Mouse (Mus musculus) CD4-positive, CD25-positive, alpha-beta regulatory T cell, adult 9 weeks (primary cell): ENCODE results near the gene Kank2. TPM values are rescaled to one million over a fixed set of nuclear protein-coding genes. Genes with fewer than 3 reads are reported as not detected.

Source experiments
- polyA plus RNA-seq: library from polyadenylated mRNA; unstranded; fragments of 100-300 nt; shearing (Covaris generic); gene quantifications from one replicate; pipeline ENCODE4 v1.2.1, GENCODE M21; 2017

Gene Kank2
- polyA plus RNA-seq: not detected

DNA sequence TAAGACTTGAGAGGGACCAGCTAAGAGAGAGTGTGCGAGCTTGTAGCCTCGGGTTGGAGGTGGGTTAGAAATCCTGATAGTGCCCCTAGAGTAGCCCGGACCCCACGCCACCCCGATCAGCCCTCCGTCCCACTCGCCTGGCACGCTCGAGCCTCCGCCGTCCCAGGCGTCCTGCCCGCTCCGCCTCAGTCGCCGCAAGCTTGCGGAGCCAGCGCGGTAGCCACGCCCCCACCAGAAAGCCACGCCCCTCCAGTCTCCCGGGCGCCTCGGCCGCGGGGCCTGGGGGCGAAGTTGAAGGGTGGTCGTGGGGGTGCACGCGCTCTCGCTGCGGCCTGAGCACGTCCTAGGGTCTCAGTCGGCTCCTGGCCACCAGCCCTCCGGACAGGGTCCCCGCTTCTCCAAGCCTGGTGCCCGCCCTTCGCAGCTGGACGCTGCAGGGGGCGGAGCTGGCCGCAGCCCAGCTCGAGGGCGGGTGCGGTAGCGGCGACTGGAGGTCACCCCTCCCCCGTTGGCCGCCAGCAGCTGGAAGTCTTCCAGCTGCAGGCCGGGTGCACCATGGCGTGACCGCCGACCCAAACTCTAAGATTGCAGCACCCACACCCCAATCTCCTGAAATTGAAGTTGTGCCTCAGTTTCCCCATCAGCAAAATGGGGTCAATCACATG is at the start of gene Kank2:
Gene Kank2 (minus strand): TSS at position 400 of the 665 bp plus-strand sequence.

DNA sequence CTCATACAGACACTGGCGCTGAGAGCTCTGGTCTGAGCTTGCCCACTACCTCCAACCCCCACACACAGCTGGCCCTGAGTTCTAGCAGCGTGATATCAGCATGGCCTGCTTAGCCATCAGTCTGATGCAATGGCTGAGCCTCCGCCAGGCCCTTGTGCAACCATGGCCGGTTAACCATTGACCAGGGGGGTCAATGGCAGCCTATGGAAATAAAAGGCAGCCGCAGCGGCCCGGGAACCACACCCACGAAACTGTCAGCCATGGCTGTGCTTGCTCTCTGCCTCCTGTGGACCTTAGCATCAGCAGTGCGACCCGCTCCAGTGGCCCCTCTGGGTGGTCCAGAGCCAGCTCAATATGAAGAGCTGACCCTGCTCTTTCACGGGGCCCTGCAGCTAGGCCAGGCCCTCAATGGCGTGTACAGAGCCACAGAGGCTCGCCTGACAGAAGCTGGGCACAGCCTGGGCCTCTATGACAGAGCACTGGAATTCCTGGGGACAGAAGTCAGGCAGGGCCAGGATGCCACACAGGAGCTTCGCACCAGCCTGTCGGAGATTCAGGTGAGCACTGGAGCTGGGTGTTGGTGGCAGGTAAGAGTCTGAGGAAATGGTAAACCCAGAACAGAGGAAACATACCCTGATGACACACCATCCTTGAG is 36.8 kb upstream of the Kank2 start, which contains the start of gene Angptl8:
Gene Angptl8 (plus strand): TSS at position 253 of the 655 bp plus-strand sequence.

DNA sequence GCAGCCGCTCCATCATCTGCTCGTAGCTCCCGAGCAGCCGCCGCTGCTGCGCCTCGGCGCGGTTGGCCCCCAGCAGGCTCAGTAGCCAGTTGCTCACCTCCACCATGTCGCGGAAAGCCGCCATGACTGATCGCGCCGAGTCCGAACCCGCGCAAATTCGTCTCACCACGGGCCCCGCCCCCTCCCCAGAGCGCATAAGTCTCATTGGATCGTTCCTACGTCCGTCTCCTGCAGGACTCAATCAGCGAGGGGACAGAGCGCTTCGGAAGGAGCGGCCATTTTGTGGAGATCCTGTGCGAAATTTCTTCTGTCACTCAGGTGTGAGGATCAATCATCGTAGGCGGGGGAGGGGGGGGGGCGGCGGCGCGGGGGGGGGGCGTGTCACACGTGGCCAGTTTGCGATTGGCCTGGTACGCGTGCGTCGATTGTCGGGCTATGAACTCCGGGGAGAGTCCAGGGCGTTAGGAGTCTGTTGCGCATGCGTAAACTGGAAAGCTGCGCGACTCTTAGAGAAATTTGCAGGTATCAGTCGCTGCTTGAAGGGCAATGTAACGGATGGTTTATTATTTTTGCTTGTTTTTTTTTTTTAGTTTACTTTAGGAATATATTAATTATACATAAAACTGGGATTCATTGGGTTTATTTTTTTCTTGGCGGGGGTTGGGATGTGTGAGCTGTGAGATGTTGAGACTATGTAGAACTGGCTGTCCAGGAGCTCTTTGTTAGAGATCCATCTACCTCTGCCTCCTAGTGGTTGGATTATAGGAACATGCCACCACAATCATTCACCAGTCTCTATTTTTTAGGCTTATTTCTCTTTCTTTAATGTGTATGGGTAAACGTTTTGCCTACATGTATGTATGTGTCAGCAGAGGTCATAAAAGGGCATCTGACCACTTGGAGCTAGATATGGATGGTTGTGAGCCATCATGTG is 38.1 kb downstream of the Kank2 start, which contains the start of gene Spc24:
Gene Spc24 (minus strand): TSS at position 149 of the 934 bp plus-strand sequence.

DNA sequence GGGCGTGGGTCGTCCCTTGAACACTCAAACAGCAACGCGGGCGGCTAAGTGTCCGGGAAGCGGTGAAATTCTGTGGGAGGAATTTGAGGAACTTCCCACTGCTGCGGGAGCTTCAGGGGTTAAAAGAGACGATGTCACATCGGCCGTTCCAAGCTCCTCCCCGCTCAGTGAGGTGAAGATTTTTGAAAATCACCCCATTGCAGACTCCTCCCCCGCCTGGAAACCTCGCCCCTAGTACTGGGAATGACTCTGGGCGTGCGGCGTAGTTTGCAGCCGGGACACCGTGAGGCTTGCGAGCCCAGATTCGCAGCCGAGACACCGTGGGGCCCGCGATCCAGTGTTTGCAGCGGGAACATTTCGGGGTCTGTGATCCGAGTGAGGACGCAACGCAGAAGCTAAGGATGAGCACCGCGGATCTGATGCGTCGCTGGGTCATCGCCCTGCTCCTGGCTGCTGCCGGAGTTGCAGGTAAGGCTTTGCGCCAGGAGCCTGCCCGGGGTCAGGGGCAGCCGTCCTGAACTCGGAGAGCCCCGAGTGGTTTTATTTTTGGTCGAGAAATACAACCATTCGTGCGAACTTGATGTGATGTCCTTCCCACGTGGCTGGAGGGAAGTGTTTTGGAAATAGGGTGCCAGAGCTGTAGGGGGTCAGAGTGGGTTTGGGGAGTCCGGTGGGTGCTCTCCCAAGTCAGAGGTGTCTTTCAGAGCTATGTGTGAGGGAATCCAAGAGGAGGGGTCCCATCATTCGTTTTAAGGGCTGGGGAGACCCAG is 75.0 kb downstream of the Kank2 start, which contains the start of gene Ldlr:
Gene Ldlr (plus strand): TSS at position 107 of the 770 bp plus-strand sequence.

Other genes starting within 250 kb of the Kank2 start
- gene Timm29, start 206.0 kb downstream of the Kank2 start, polyA plus RNA-seq: 1.6 TPM
- 32.9 TPM for gene Yipf2, start 205.9 kb downstream of the Kank2 start, polyA plus RNA-seq
- 68.0 TPM for gene Smarca4, start 182.6 kb downstream of the Kank2 start, polyA plus RNA-seq
- 43.4 TPM for gene Ldlr, start 75.3 kb downstream of the Kank2 start, polyA plus RNA-seq
- gene Spc24, start 38.4 kb downstream of the Kank2 start, polyA plus RNA-seq: 5.5 TPM
- not detected for gene Angptl8, start 36.8 kb upstream of the Kank2 start, polyA plus RNA-seq
- 3.3 TPM for gene Dock6, start 53.9 kb upstream of the Kank2 start, polyA plus RNA-seq
- 13.6 TPM for gene Rab3d, start 119.4 kb upstream of the Kank2 start, polyA plus RNA-seq
- 0.25 TPM for gene Ccdc159, start 128.7 kb upstream of the Kank2 start, polyA plus RNA-seq
- gene Tmem205, start 128.8 kb upstream of the Kank2 start, polyA plus RNA-seq: 4.0 TPM
- gene Plppr2, start 138.3 kb upstream of the Kank2 start, polyA plus RNA-seq: 1.1 TPM
- 6.5 TPM for gene Swsap1, start 157.0 kb upstream of the Kank2 start, polyA plus RNA-seq
- gene Epor, start 164.8 kb upstream of the Kank2 start, polyA plus RNA-seq: 0.51 TPM
- not detected for gene Rgl3, start 190.7 kb upstream of the Kank2 start, polyA plus RNA-seq
- not detected for gene Ccdc151, start 203.9 kb upstream of the Kank2 start, polyA plus RNA-seq
- gene Prkcsh, start 204.1 kb upstream of the Kank2 start, polyA plus RNA-seq: 101 TPM